Mouse (Mus musculus) embryonic facial prominence, embryonic 12.5 days (tissue): ENCODE data around the gene Lhx5. TPM values are rescaled to one million over a fixed set of nuclear protein-coding genes. Genes with fewer than 3 reads are reported as not detected.

Experiments
- ATAC-seq: fragments of 200-750 bp; cut with Nextera tagmentation; 2 replicates; pipeline ENCODE4 v1.8.0; 2017; ENCODE audit not compliant: insufficient number of reproducible peaks, insufficient read depth, low FRiP score, low TSS enrichment
- H3K27ac ChIP-seq: fragments of 300-500 bp; sonication (generic); 2 replicates; pipeline ENCODE4 v1.5.1; 2016; ENCODE audit warnings: mild to moderate bottlenecking
- H3K27me3 ChIP-seq: fragments of 300-500 bp; sonication (generic); 2 replicates; pipeline ENCODE4 v1.6.1; 2016; ENCODE audit warnings: mild to moderate bottlenecking, moderate library complexity
- H3K36me3 ChIP-seq: fragments of 300-500 bp; sonication (generic); 2 replicates; pipeline ENCODE4 v1.6.1; 2016; ENCODE audit warnings: mild to moderate bottlenecking
- H3K4me1 ChIP-seq: fragments of 300-500 bp; sonication (generic); 2 replicates; pipeline ENCODE4 v1.6.1; 2016
- H3K4me2 ChIP-seq: fragments of 300-500 bp; sonication (generic); replicated peaks from 2 replicates; pipeline ENCODE4 v1.6.1; 2016; ENCODE audit warnings: mild to moderate bottlenecking, moderate library complexity
- H3K4me3 ChIP-seq: fragments of 300-500 bp; sonication (generic); 2 replicates; pipeline ENCODE4 v1.5.1; 2016; ENCODE audit warnings: mild to moderate bottlenecking
- H3K9ac ChIP-seq: fragments of 300-500 bp; sonication (generic); 2 replicates; pipeline ENCODE4 v1.6.1; 2016; ENCODE audit warnings: mild to moderate bottlenecking, moderate library complexity
- H3K9me3 ChIP-seq: fragments of 300-500 bp; sonication (generic); 2 replicates; pipeline ENCODE4 v1.6.1; 2016; ENCODE audit warnings: mild to moderate bottlenecking, moderate library complexity
- WGBS: fragments of 180-500 bp; shearing (Covaris S2); methylation state at CpG from one replicate; pipeline ENCODE4 v1.1.7; 2016; 5-methylcytosine and 5-hydroxymethylcytosine counted together
- polyA plus RNA-seq: library from polyadenylated mRNA; unstranded; fragments of >200 nt; fragmentation: Nextera tagmentation; extraction: Ambion mirVana; gene quantifications from 2 replicates; pipeline ENCODE4 v1.2.1, GENCODE M21; 2016

Gene Lhx5
- polyA plus RNA-seq, 1 experiment from 2014 or later, result 0.96 TPM

DNA sequence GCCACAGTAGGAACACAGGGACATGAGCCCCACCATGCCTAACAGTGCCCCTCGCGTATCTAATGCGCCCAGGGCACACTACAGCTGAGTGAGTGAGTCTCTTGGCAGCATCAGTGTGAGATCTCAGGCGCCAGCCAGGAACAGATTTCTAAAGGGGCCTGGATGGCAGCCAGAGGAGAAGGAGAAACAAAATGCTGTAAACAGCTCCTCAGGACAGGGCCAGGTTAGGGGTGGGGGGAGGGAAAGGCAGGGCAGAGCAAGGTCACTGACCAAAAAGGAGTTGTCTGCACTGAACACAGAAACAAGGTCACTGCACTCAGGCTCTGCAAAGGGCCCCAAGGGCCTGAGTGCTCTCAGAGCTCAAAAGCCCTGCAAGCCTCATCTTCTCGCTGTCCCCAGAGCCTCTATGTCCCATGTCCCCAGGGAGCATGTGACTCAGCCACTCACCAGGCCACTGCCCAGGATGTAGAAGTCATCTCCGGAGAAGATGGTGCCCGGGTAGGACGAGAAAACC is 59.2 kb downstream of the Lhx5 start:
- H3K27me3 ChIP-seq, result no peaks in the 10 kb centered on the region
- H3K4me1 ChIP-seq, result no peaks in the 10 kb centered on the region
- H3K4me3 ChIP-seq, result no peak overlapping the region
- H3K4me2 ChIP-seq, result no peak overlapping the region
- H3K9ac ChIP-seq, result no peak overlapping the region
- WGBS, result 83% methylated on average over 8 of the region's 8 CpGs
- H3K36me3 ChIP-seq, result peaks cover 61% of the 10 kb centered on the region
- no peak overlapping the region for H3K27ac ChIP-seq
- H3K9me3 ChIP-seq, result no peaks in the 10 kb centered on the region
- no peak for ATAC-seq

Other genes starting within 250 kb of the Lhx5 start
- gene Sdsl, start 41.1 kb downstream of the Lhx5 start, polyA plus RNA-seq, result 3.5 and 4.4 TPM in 2 replicates
- not detected in 2 replicates for gene Sds, start 44.8 kb downstream of the Lhx5 start, polyA plus RNA-seq
- gene Plbd2, start 71.9 kb downstream of the Lhx5 start, polyA plus RNA-seq, result 52.4 and 52.5 TPM in 2 replicates
- 5.4 and 6.4 TPM in 2 replicates for gene Slc8b1, start 79.5 kb downstream of the Lhx5 start, polyA plus RNA-seq
- gene Tpcn1, start 157.0 kb downstream of the Lhx5 start, polyA plus RNA-seq, result 17.4 and 18.9 TPM in 2 replicates
- gene Iqcd, start 157.3 kb downstream of the Lhx5 start, polyA plus RNA-seq, result 0.65 and 0.70 TPM in 2 replicates
- gene Rita1, start 180.9 kb downstream of the Lhx5 start, polyA plus RNA-seq, result 16.7 and 17.5 TPM in 2 replicates
- 50.9 and 53.1 TPM in 2 replicates for gene Ddx54, start 181.0 kb downstream of the Lhx5 start, polyA plus RNA-seq
- gene Cfap73, start 202.5 kb downstream of the Lhx5 start, polyA plus RNA-seq, result not detected in 2 replicates
- 0.18 and 0.26 TPM in 2 replicates for gene Rasal1, start 217.1 kb downstream of the Lhx5 start, polyA plus RNA-seq